Mouse (Mus musculus): ENCODE data around the gene Slc16a13. TPM values are rescaled to one million over a fixed set of nuclear protein-coding genes. Genes with fewer than 3 reads are reported as not detected.

Slc16a13 gene
- polyA plus RNA-seq, 1 experiment from 2014 or later, result 18.6 TPM

DNA sequence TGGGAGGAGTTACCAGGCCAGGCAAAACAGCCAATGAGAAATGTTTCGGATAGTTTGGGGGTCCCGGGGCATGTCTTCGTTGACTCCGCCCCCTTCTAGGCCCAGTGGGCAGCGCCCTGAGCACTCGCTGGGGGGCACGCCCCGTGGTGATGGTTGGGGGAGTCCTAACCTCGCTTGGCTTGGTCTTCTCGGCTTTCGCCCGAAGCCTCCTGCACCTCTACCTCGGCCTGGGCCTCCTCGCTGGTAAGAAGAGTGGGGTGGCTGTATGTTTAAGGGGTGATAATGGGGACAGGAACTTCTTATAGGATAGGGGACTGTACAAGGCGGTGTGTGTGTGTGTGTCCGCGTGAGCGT lies 6.0 kb downstream of the Slc16a13 start:
- Histone ChIP-seq H3K4me3 (ENCODE audit: low read length) (peak overlapping the region; percentile 36), H3K27ac (ENCODE audit: low read length) (no peak overlapping the region), H3K27me3 (ENCODE audit: insufficient read depth, low read length) (peaks cover 41% of the 10 kb centered on the region), H3K9me3 (ENCODE audit: low read length) (no peaks in the 10 kb centered on the region), H3K4me2 (replicated peaks; ENCODE audit: low read depth, low read length) (peak overlapping the region; percentile 63), H3K9ac (replicated peaks; ENCODE audit: low read length) (no peak overlapping the region), H3K36me3 (ENCODE audit: insufficient read depth, low read length) (no peaks in the 10 kb centered on the region), H3K4me1 (ENCODE audit: insufficient read depth, low read length) (peaks cover 31% of the 10 kb centered on the region)
- 7% methylated on average over 16 of the region's 18 CpGs for WGBS
- peak; percentile 17; the same call in 1 of the 2 replicates for ATAC-seq (ENCODE audit: low FRiP score, low TSS enrichment)

DNA sequence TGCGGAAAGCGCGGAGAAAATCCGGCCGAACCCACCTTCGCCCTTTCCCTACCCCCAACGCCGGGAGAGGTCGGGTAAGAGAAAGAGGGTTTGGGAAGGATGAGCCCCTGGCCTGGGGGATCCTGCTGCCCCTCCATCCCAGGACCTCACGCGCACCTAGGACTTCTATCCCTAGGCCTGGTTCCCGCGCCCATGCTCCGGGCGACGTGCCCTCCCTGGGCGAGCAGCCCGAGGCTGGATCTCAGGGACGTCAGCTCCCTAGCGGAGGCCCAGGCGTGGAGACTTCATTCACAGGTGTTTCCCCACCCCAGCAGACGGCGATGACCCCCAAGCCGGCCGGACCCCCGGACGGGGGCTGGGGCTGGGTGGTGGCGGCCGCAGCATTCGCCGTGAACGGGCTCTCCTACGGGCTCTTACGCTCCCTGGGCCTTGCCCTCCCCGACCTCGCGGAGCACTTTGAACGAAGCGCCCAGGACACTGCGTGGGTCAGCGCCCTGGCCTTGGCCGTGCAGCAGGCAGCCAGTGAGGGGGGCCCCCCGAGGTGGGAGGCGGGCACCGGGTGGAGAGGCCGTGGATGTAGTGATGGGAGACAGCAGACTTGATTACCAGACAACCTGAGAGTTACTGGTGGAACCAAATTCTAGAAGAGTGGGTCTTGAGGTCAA lies 6.5 kb downstream of the Slc16a13 start:
- H3K4me2 ChIP-seq (replicated peaks; ENCODE audit: low read depth, low read length), result peak overlapping the region; percentile 63
- peak overlapping the region; percentile 56 for H3K9ac ChIP-seq (replicated peaks; ENCODE audit: low read length)
- peak overlapping the region; percentile 36 for H3K4me3 ChIP-seq (ENCODE audit: low read length)
- no peaks in the 10 kb centered on the region for H3K36me3 ChIP-seq (ENCODE audit: insufficient read depth, low read length)
- under 1% methylated on average over 46 of the region's 46 CpGs for whole genome bisulfite sequencing
- H3K9me3 ChIP-seq (ENCODE audit: low read length), result no peaks in the 10 kb centered on the region
- no peak overlapping the region for H3K27ac ChIP-seq (ENCODE audit: low read length)
- peak; percentile 53; the same call in 1 of the 2 replicates for ATAC-seq (ENCODE audit: low FRiP score, low TSS enrichment)
- peaks cover 41% of the 10 kb centered on the region for H3K27me3 ChIP-seq (ENCODE audit: insufficient read depth, low read length)
- H3K4me1 ChIP-seq (ENCODE audit: insufficient read depth, low read length), result peaks cover 30% of the 10 kb centered on the region

DNA sequence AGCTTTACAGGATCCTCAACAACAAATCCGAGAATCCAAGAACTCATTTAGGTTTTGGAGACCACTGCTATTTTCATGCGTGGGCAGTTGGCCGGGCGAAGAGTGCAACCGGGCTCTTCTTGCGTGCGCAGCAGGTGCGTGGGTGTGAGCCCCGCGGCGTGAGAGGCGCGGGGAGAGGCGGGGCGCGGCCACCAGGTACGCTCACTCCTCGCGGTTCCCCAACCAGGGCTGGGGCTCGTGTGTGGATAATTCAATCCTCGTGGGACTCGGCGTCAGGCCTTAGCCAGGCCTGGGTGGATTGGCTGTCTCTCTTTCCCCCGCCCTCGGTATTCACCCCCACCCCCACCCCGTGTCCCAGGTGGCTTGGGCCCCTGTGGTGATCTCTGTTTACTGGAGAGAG lies 7.1 kb downstream of the Slc16a13 start:
- Histone ChIP-seq H3K4me3 (ENCODE audit: low read length) (peak overlapping the region; percentile 36), H3K27me3 (ENCODE audit: insufficient read depth, low read length) (peaks cover 41% of the 10 kb centered on the region), H3K4me2 (replicated peaks; ENCODE audit: low read depth, low read length) (peak overlapping the region; percentile 63), H3K9ac (replicated peaks; ENCODE audit: low read length) (peak overlapping the region; percentile 56), H3K4me1 (ENCODE audit: insufficient read depth, low read length) (peaks cover 24% of the 10 kb centered on the region), H3K27ac (ENCODE audit: low read length) (no peak overlapping the region), H3K36me3 (ENCODE audit: insufficient read depth, low read length) (no peaks in the 10 kb centered on the region), H3K9me3 (ENCODE audit: low read length) (no peaks in the 10 kb centered on the region)
- WGBS, result 3% methylated on average over 26 of the region's 26 CpGs
- ATAC-seq (ENCODE audit: low FRiP score, low TSS enrichment), result no peak

DNA sequence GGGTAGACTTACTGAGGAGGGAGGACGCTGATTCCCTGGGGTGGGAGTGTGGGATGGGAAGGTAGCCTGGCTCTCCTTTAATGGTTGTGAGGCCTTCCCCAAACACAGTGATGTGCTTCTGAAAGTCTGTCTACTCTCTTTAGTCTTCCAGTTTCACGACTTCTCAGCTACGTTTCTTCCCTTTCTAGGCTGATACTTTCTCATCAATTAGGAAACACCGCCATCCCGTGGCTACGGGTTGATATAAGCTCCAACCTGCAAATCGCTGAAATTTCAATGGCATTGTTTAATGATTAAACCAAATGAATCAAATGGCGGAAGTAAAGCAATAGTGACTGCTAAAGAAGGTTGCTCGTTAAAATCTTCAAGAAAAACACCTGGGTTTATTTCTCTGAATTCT lies 8.0 kb downstream of the Slc16a13 start:
- H3K4me1 ChIP-seq (ENCODE audit: insufficient read depth, low read length), result peaks cover 20% of the 10 kb centered on the region
- 9% methylated on average over 9 of the region's 9 CpGs for WGBS
- H3K27ac ChIP-seq (ENCODE audit: low read length), result no peak overlapping the region
- H3K4me3 ChIP-seq (ENCODE audit: low read length), result no peak overlapping the region
- peak overlapping the region; percentile 63; the same call in 1 of the 2 replicates for H3K4me2 ChIP-seq (replicated peaks; ENCODE audit: low read depth, low read length)
- H3K9me3 ChIP-seq (ENCODE audit: low read length), result no peaks in the 10 kb centered on the region
- H3K27me3 ChIP-seq (ENCODE audit: insufficient read depth, low read length), result peaks cover 41% of the 10 kb centered on the region
- no peaks in the 10 kb centered on the region for H3K36me3 ChIP-seq (ENCODE audit: insufficient read depth, low read length)
- no peak for ATAC-seq (ENCODE audit: low FRiP score, low TSS enrichment)
- H3K9ac ChIP-seq (replicated peaks; ENCODE audit: low read length), result no peak overlapping the region; the same call in 1 of the 2 replicates

DNA sequence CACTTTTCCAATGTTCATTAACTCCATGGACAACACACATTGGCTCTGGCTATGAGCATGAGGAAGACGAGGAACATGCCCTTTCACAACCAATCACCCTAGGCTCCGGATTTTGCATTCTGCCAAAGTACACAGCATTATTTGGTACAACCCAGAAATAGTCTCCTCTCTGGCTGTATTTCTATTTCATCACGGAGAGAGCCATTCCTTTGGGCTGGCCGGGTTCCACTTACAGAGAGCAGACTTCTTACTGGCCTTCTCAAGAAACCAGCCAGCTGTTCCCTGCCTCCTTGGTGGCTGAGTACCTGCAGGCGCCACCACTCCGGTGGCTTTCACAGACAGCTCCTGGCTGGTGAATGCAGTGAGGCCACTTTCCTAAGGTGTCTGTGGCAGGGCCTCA lies 8.4 kb downstream of the Slc16a13 start, which contains the start of gene Slc16a11:
Gene Slc16a11, plus strand, starts transcription at position 330 of the 400 bp plus-strand sequence.
- no peak for ATAC-seq (ENCODE audit: low FRiP score, low TSS enrichment)
- Histone ChIP-seq H3K9me3 (ENCODE audit: low read length) (no peaks in the 10 kb centered on the region), H3K27ac (ENCODE audit: low read length) (peak within 1 kb of the TSS; percentile 36; the same call in 1 of the 2 replicates), H3K4me2 (replicated peaks; ENCODE audit: low read depth, low read length) (peak within 1 kb of the TSS; percentile 63), H3K4me1 (ENCODE audit: insufficient read depth, low read length) (peaks cover 20% of the 10 kb centered on the region), H3K27me3 (ENCODE audit: insufficient read depth, low read length) (peaks cover 41% of the 10 kb centered on the region), H3K9ac (replicated peaks; ENCODE audit: low read length) (peak within 1 kb of the TSS; percentile 56; the same call in 1 of the 2 replicates), H3K4me3 (ENCODE audit: low read length) (no peak within 1 kb of the TSS; the same call in 1 of the 2 replicates), H3K36me3 (ENCODE audit: insufficient read depth, low read length) (no peaks in the 10 kb centered on the region)
- WGBS, result 56% methylated on average over 6 of the region's 6 CpGs

DNA sequence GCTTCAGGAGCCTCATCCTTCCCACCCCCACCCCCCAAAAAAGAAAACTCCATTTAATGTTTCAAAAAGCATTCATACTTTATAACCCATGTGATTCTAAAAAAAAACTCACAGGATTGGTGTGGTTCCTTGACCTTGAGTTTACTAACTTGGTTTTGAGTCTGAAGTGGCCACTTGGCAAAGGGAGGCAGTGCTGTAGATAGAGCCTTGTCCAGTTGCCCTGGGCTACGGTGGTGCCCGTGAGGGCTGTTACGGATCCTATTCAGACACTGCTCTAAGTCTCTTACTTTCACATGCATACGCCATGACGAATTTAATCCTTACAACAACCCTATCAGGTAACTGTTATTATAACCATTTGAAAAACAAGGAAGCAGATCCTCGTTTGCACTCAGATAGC lies 8.9 kb downstream of the Slc16a13 start:
- Histone ChIP-seq H3K27ac (ENCODE audit: low read length) (no peak overlapping the region), H3K4me3 (ENCODE audit: low read length) (no peak overlapping the region), H3K27me3 (ENCODE audit: insufficient read depth, low read length) (peaks cover 39% of the 10 kb centered on the region), H3K36me3 (ENCODE audit: insufficient read depth, low read length) (no peaks in the 10 kb centered on the region), H3K9me3 (ENCODE audit: low read length) (no peaks in the 10 kb centered on the region), H3K9ac (replicated peaks; ENCODE audit: low read length) (no peak overlapping the region), H3K4me2 (replicated peaks; ENCODE audit: low read depth, low read length) (no peak overlapping the region), H3K4me1 (ENCODE audit: insufficient read depth, low read length) (peaks cover 20% of the 10 kb centered on the region)
- no peak for ATAC-seq (ENCODE audit: low FRiP score, low TSS enrichment)
- 73% methylated on average over 6 of the region's 6 CpGs for WGBS

DNA sequence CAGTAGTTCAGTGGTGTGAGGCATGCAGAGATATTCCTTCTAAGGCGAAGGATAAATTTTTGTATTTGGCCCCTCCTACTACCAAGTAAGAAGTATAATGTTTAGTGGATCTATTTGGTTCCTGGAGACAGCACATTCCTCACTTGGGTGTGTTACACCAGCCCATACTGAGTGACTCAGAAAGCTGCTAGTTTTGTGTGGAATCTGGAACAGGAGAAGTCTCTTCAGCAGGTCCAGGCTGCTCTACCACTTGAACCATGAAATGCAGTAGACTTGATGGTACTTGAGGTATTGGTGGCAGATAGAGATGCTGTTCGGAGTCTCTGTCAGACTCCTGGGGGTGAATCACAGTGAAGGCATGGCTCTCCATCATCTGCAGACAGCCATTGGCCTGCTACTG lies 10.2 kb downstream of the Slc16a13 start:
- no peak overlapping the region for H3K4me2 ChIP-seq (replicated peaks; ENCODE audit: low read depth, low read length)
- no peak overlapping the region for H3K9ac ChIP-seq (replicated peaks; ENCODE audit: low read length)
- no peak overlapping the region for H3K27ac ChIP-seq (ENCODE audit: low read length)
- no peaks in the 10 kb centered on the region for H3K9me3 ChIP-seq (ENCODE audit: low read length)
- 94% methylated on average over 2 of the region's 2 CpGs for WGBS
- no peak for ATAC-seq (ENCODE audit: low FRiP score, low TSS enrichment)
- H3K4me3 ChIP-seq (ENCODE audit: low read length), result no peak overlapping the region
- peaks cover 29% of the 10 kb centered on the region for H3K27me3 ChIP-seq (ENCODE audit: insufficient read depth, low read length)
- no peaks in the 10 kb centered on the region for H3K36me3 ChIP-seq (ENCODE audit: insufficient read depth, low read length)
- peaks cover 20% of the 10 kb centered on the region for H3K4me1 ChIP-seq (ENCODE audit: insufficient read depth, low read length)

DNA sequence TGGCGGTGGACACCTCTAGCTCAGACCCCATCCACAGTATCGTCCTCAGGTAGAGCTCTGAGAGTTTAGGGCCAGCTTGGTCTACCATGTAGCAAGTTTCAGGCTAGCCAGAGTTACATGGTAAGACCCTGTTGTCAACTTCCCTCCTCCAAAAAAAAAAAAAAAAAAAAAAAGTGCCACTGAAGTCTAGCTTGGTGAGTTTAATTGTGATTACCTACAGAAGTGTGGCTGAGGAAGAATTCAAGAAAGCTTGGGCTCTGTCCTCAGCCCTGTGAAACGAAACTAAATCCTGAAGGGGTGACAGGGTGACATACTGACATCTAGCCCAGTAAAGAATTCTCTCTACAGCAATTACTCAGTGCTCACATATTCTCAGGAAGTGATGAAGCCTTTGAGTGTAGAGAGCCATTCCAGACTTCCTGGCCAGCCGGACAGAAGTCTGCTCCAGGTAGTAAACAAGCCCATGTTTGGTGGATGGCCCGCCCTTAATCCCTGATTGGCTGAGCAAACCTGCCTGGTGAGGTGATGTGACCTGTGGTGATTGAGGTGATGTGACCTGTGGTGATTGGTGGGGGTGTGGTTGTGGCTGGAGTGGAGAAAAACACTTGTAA lies 12.0 kb downstream of the Slc16a13 start:
- Histone ChIP-seq H3K9me3 (ENCODE audit: low read length) (no peaks in the 10 kb centered on the region), H3K4me3 (ENCODE audit: low read length) (no peak overlapping the region), H3K4me1 (ENCODE audit: insufficient read depth, low read length) (peaks cover 7% of the 10 kb centered on the region; the same call in 1 of the 2 replicates), H3K9ac (replicated peaks; ENCODE audit: low read length) (no peak overlapping the region), H3K36me3 (ENCODE audit: insufficient read depth, low read length) (no peaks in the 10 kb centered on the region), H3K27me3 (ENCODE audit: insufficient read depth, low read length) (peaks cover 11% of the 10 kb centered on the region), H3K4me2 (replicated peaks; ENCODE audit: low read depth, low read length) (no peak overlapping the region), H3K27ac (ENCODE audit: low read length) (no peak overlapping the region)
- no peak for ATAC-seq (ENCODE audit: low FRiP score, low TSS enrichment)
- 67% methylated on average over 5 of the region's 5 CpGs for WGBS

DNA sequence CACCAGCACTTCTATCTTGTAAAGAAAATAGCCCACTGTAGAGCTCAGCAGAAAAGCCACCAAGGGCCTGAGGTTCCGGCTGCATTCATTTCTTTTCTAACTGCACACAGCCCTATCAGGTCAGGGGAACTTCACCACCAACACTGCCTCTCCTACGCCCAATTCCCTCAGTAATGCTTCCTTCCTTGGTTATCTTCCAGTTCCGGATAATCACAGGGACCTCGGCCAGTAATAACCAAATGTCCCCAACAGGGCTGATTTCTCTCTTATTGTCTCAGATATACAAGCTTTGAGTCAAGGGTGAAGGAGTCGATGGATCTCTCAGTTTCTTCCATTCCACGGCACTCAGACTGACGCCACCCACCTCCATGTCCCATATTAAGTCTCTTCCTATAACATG lies 13.6 kb downstream of the Slc16a13 start:
- no peak overlapping the region for H3K9ac ChIP-seq (replicated peaks; ENCODE audit: low read length)
- WGBS, result 78% methylated on average over 7 of the region's 7 CpGs
- no peak for ATAC-seq (ENCODE audit: low FRiP score, low TSS enrichment)
- H3K4me3 ChIP-seq (ENCODE audit: low read length), result no peak overlapping the region
- no peaks in the 10 kb centered on the region for H3K4me1 ChIP-seq (ENCODE audit: insufficient read depth, low read length)
- H3K27ac ChIP-seq (ENCODE audit: low read length), result no peak overlapping the region
- no peaks in the 10 kb centered on the region for H3K27me3 ChIP-seq (ENCODE audit: insufficient read depth, low read length)
- H3K9me3 ChIP-seq (ENCODE audit: low read length), result no peaks in the 10 kb centered on the region
- no peak overlapping the region for H3K4me2 ChIP-seq (replicated peaks; ENCODE audit: low read depth, low read length)
- H3K36me3 ChIP-seq (ENCODE audit: insufficient read depth, low read length), result no peaks in the 10 kb centered on the region

DNA sequence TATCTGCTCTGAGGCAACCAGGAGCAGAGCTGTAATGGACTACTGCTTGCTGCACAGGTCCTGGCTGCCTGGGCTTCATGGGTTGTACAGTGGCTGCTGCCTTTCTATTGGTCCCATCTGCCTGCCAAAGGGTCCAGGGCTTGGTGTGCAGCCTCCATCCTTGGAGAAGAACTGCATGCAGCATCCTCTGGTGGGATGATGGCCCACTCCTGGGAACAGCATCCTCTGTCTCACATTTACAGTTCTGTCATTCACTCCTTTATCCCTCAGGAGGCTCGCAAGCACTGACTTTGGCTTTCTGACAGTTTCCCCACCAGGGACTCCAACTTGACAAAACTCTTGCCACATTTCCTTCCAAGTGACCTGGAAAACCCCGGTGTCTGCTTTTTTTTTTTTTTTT lies 14.1 kb downstream of the Slc16a13 start:
- 77% methylated on average over 2 of the region's 2 CpGs for WGBS
- Histone ChIP-seq H3K36me3 (ENCODE audit: insufficient read depth, low read length) (no peaks in the 10 kb centered on the region), H3K9me3 (ENCODE audit: low read length) (no peaks in the 10 kb centered on the region), H3K9ac (replicated peaks; ENCODE audit: low read length) (no peak overlapping the region), H3K27ac (ENCODE audit: low read length) (no peak overlapping the region), H3K4me3 (ENCODE audit: low read length) (no peak overlapping the region), H3K27me3 (ENCODE audit: insufficient read depth, low read length) (no peaks in the 10 kb centered on the region), H3K4me1 (ENCODE audit: insufficient read depth, low read length) (no peaks in the 10 kb centered on the region), H3K4me2 (replicated peaks; ENCODE audit: low read depth, low read length) (no peak overlapping the region)
- ATAC-seq (ENCODE audit: low FRiP score, low TSS enrichment), result no peak
